Mouse (Mus musculus): ENCODE data around the gene Golph3l. TPM values are rescaled to one million over a fixed set of nuclear protein-coding genes. Genes with fewer than 3 reads are reported as not detected.
"Not testable (repeated sequence)": the region's sequence is repeated elsewhere in the genome, so short reads cannot be mapped to it uniquely, and the experiment has no call there.

The Golph3l gene
- polyA plus RNA-seq, 1 experiment, result 10.4 TPM

GRCm38 (mm10) chr3:95606096-95606495 is 17.4 kb downstream of the Golph3l start:
- WGBS, result 63% methylated on average over 3 of the region's 3 CpGs
- Histone ChIP-seq H3K36me3 (ENCODE audit: control insufficient read depth, insufficient read depth, low read length) (no peaks in the 10 kb centered on the region; the same call in 1 of the 2 replicates), H3K27me3 (replicated peaks; ENCODE audit: control insufficient read depth, insufficient read depth, low read length) (no peaks in the 10 kb centered on the region), H3K4me1 (ENCODE audit: control insufficient read depth, insufficient read depth, low read length) (0 out of 2 replicates have a peak, but pooled peaks cover under 1% of the 10 kb centered on the region), H3K4me3 (ENCODE audit: insufficient read depth, low read depth, low read length) (no peak overlapping the region), H3K27ac (ENCODE audit: insufficient read depth, low read depth, low read length) (no peak overlapping the region)
- TF ChIP-seq POLR2A (IDR thresholded peaks at IDR 0.05; ENCODE audit: low read depth, low read length) (no peak), CTCF (conservative IDR thresholded peaks at IDR 0.05; ENCODE audit: insufficient read depth, insufficient read length, low read depth, low read length) (no peak)
- peak; percentile 43 for DNase-seq

- Histone ChIP-seq H3K27ac (ENCODE audit: insufficient read depth, low read depth, low read length) (no peak overlapping the region), H3K4me3 (ENCODE audit: insufficient read depth, low read depth, low read length) (no peak overlapping the region), H3K4me1 (ENCODE audit: control insufficient read depth, insufficient read depth, low read length) (no peaks in the 10 kb centered on the region), H3K27me3 (replicated peaks; ENCODE audit: control insufficient read depth, insufficient read depth, low read length) (no peaks in the 10 kb centered on the region), H3K36me3 (ENCODE audit: control insufficient read depth, insufficient read depth, low read length) (no peaks in the 10 kb centered on the region; the same call in 1 of the 2 replicates)
- TF ChIP-seq CTCF (conservative IDR thresholded peaks at IDR 0.05; ENCODE audit: insufficient read depth, insufficient read length, low read depth, low read length) (no peak), POLR2A (IDR thresholded peaks at IDR 0.05; ENCODE audit: low read depth, low read length) (no peak)
- WGBS, result 73% methylated on average over 3 of the region's 3 CpGs
- no peak for DNase-seq
Measured at GRCm38 (mm10) chr3:95609195-95609594, 20.5 kb downstream of the Golph3l start.

GRCm38 (mm10) chr3:95613996-95614395 is 25.3 kb downstream of the Golph3l start:
- no peak overlapping the region for H3K4me3 ChIP-seq (ENCODE audit: insufficient read depth, low read depth, low read length)
- no peaks in the 10 kb centered on the region for H3K27me3 ChIP-seq (replicated peaks; ENCODE audit: control insufficient read depth, insufficient read depth, low read length)
- no peaks in the 10 kb centered on the region for H3K4me1 ChIP-seq (ENCODE audit: control insufficient read depth, insufficient read depth, low read length)
- TF ChIP-seq POLR2A (IDR thresholded peaks at IDR 0.05; ENCODE audit: low read depth, low read length) (no peak), CTCF (conservative IDR thresholded peaks at IDR 0.05; ENCODE audit: insufficient read depth, insufficient read length, low read depth, low read length) (no peak)
- WGBS, result 97% methylated on average over 1 of the region's 1 CpGs
- H3K36me3 ChIP-seq (ENCODE audit: control insufficient read depth, insufficient read depth, low read length), result peaks cover 6% of the 10 kb centered on the region
- no peak for DNase-seq
- no peak overlapping the region for H3K27ac ChIP-seq (ENCODE audit: insufficient read depth, low read depth, low read length)

- 67% methylated on average over 1 of the region's 1 CpGs for WGBS
- TF ChIP-seq CTCF (conservative IDR thresholded peaks at IDR 0.05; ENCODE audit: insufficient read depth, insufficient read length, low read depth, low read length), result no peak
- no peak for TF ChIP-seq POLR2A (IDR thresholded peaks at IDR 0.05; ENCODE audit: low read depth, low read length)
- DNase-seq, result no peak
- Histone ChIP-seq H3K27ac (ENCODE audit: insufficient read depth, low read depth, low read length) (no peak overlapping the region), H3K4me3 (ENCODE audit: insufficient read depth, low read depth, low read length) (no peak overlapping the region), H3K4me1 (ENCODE audit: control insufficient read depth, insufficient read depth, low read length) (no peaks in the 10 kb centered on the region), H3K27me3 (replicated peaks; ENCODE audit: control insufficient read depth, insufficient read depth, low read length) (no peaks in the 10 kb centered on the region), H3K36me3 (ENCODE audit: control insufficient read depth, insufficient read depth, low read length) (peaks cover 6% of the 10 kb centered on the region)
Measured at GRCm38 (mm10) chr3:95618511-95618910, 29.8 kb downstream of the Golph3l start.

- TF ChIP-seq CTCF (conservative IDR thresholded peaks at IDR 0.05; ENCODE audit: insufficient read depth, insufficient read length, low read depth, low read length), result no peak
- no peak for TF ChIP-seq POLR2A (IDR thresholded peaks at IDR 0.05; ENCODE audit: low read depth, low read length)
Measured at GRCm38 (mm10) chr3:95621241-95621640, 32.5 kb downstream of the Golph3l start.

GRCm38 (mm10) chr3:95622421-95622820 is 33.7 kb downstream of the Golph3l start:
- not testable (repeated sequence) for H3K4me3 ChIP-seq (ENCODE audit: insufficient read depth, low read depth, low read length); H3K27ac ChIP-seq (ENCODE audit: insufficient read depth, low read depth, low read length); H3K4me1 ChIP-seq (ENCODE audit: control insufficient read depth, insufficient read depth, low read length); H3K27me3 ChIP-seq (replicated peaks; ENCODE audit: control insufficient read depth, insufficient read depth, low read length); DNase-seq; H3K36me3 ChIP-seq (ENCODE audit: control insufficient read depth, insufficient read depth, low read length)
- 95% methylated on average over 20 of the region's 20 CpGs for WGBS

More at GRCm38 (mm10) chr3:95621241-95621640, 32.5 kb downstream of the Golph3l start:
- Histone ChIP-seq H3K27ac (ENCODE audit: insufficient read depth, low read depth, low read length) (no peak overlapping the region), H3K36me3 (ENCODE audit: control insufficient read depth, insufficient read depth, low read length) (peaks cover 5% of the 10 kb centered on the region), H3K4me1 (ENCODE audit: control insufficient read depth, insufficient read depth, low read length) (peaks cover 3% of the 10 kb centered on the region; the same call in 1 of the 2 replicates), H3K27me3 (replicated peaks; ENCODE audit: control insufficient read depth, insufficient read depth, low read length) (no peaks in the 10 kb centered on the region), H3K4me3 (ENCODE audit: insufficient read depth, low read depth, low read length) (no peak overlapping the region)
- WGBS, result 86% methylated on average over 1 of the region's 1 CpGs
- DNase-seq, result no peak

GRCm38 (mm10) chr3:95623551-95623950 is 34.8 kb downstream of the Golph3l start:
- DNase-seq, result no peak
- Histone ChIP-seq H3K27ac (ENCODE audit: insufficient read depth, low read depth, low read length) (no peak overlapping the region), H3K4me3 (ENCODE audit: insufficient read depth, low read depth, low read length) (no peak overlapping the region), H3K27me3 (replicated peaks; ENCODE audit: control insufficient read depth, insufficient read depth, low read length) (no peaks in the 10 kb centered on the region), H3K36me3 (ENCODE audit: control insufficient read depth, insufficient read depth, low read length) (peaks cover 4% of the 10 kb centered on the region), H3K4me1 (ENCODE audit: control insufficient read depth, insufficient read depth, low read length) (peaks cover 3% of the 10 kb centered on the region; the same call in 1 of the 2 replicates)
- 68% methylated on average over 2 of the region's 2 CpGs for WGBS
- TF ChIP-seq CTCF (conservative IDR thresholded peaks at IDR 0.05; ENCODE audit: insufficient read depth, insufficient read length, low read depth, low read length) (no peak), POLR2A (IDR thresholded peaks at IDR 0.05; ENCODE audit: low read depth, low read length) (no peak)

GRCm38 (mm10) chr3:95623991-95624515 is 35.3 kb downstream of the Golph3l start:
- not testable (repeated sequence) for H3K27ac ChIP-seq (ENCODE audit: insufficient read depth, low read depth, low read length); H3K4me1 ChIP-seq (ENCODE audit: control insufficient read depth, insufficient read depth, low read length); H3K27me3 ChIP-seq (replicated peaks; ENCODE audit: control insufficient read depth, insufficient read depth, low read length); DNase-seq; H3K36me3 ChIP-seq (ENCODE audit: control insufficient read depth, insufficient read depth, low read length); H3K4me3 ChIP-seq (ENCODE audit: insufficient read depth, low read depth, low read length)
- WGBS, result 65% methylated on average over 5 of the region's 5 CpGs

Measured in kidney, adult 2 months (tissue).